Mouse (Mus musculus): Measurements from ENCODE around the gene Hbq1b.
A peak's percentile ranks its signal among the peaks of the same experiment; 100 is the strongest.

DNA sequence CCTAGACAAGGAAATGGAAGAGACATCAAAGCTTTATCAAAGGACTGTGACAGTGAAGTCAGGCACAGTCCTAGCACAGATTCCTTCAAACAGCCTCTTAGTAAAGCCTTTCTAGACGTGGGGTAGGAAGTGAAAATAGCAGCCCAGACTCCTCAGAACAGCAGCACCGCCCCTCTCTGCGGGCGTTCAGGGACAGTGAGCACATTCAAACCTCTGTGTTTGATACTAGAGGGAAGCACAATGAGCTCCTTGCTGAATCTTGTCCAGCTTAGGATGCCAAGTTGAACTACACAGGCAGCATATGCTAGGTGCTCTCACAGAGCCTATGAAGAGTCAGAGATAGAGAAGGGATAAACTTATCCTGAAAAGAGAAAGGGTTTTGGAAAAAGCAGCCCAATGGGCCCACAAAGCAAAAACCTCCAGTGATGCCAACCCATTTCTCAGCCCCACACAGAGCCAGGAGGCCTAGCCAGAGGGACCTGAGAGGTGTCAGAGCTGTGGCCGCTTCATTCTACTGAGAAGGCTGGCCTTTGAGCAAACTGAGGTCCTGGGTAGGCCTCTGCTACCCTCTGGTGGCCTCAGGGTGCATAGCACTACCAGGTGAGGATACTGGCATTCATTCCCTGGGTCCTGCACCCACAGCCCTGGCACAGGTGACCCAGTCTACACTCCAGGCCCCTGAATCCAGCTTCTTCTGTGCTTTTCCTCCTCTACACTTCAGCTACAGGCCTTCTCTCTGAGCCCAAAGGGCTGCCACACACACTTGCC is 48.5 kb upstream of the Hbq1b start:
- TF ChIP-seq POLR2A (IDR thresholded peaks at IDR 0.05; ENCODE audit: insufficient read depth, low read depth, low read length) (no peak), CTCF (IDR thresholded peaks at IDR 0.05; ENCODE audit: insufficient read depth, low read depth, low read length) (peak; percentile 73; the same call in 1 of the 2 replicates)

All from olfactory bulb, adult 2 months (tissue).